Mouse (Mus musculus): ENCODE data around the gene Soga3.

The Soga3 gene

GRCm38 (mm10) chr10:29211453-29211852, 67.8 kb downstream of the Soga3 start, which contains the start of gene 9330159F19Rik:
9330159F19Rik (plus strand) TSS chr10:29211606.
- peak; percentile 14 for DNase-seq

- DNase-seq = no peak
Observed at GRCm38 (mm10) chr10:29213534-29214100, 70.0 kb downstream of the Soga3 start.

- DNase-seq = no peak
Observed at GRCm38 (mm10) chr10:29216957-29217356, 73.3 kb downstream of the Soga3 start.

GRCm38 (mm10) chr10:29217451-29217850, 73.8 kb downstream of the Soga3 start:
- DNase-seq = no peak

- no peak for DNase-seq
Observed at GRCm38 (mm10) chr10:29225329-29225728, 81.7 kb downstream of the Soga3 start.

GRCm38 (mm10) chr10:29231208-29231607, 87.6 kb downstream of the Soga3 start:
- no peak for DNase-seq

All from kidney, postnatal 14 days (tissue).